Mouse (Mus musculus) ES-E14 (cell line): ENCODE results near the gene Nrap. TPM values are rescaled to one million over a fixed set of nuclear protein-coding genes. Genes with fewer than 3 reads are reported as not detected.

Experiments
- DNase-seq: peaks from one replicate; pipeline ENCODE4 v3.0.0-alpha.2; 2013; ENCODE audit warnings: low read depth, low spot score
- H3K27ac ChIP-seq: 2 replicates; pipeline ENCODE4 v1.5.1; 2012; ENCODE audit warnings: low read depth, mild to moderate bottlenecking, low read length, moderate library complexity, mixed read lengths; ENCODE audit not compliant: poor library complexity, insufficient read depth, severe bottlenecking
- H3K36me3 ChIP-seq: 2 replicates; pipeline ENCODE4 v1.6.1; 2012; ENCODE audit warnings: mild to moderate bottlenecking, low read length, moderate library complexity, mixed read lengths; ENCODE audit not compliant: control insufficient read depth, poor library complexity, insufficient read depth, severe bottlenecking
- H3K4me1 ChIP-seq, 2 experiments: fragments of 150-350 bp in 1 of 2; sonication (generic) in 1 of 2; 2 replicates each; pipeline ENCODE4 v1.6.1; 2012; ENCODE audit warnings: low read length in 2 of 2, mild to moderate bottlenecking in 1 of 2, mixed read lengths in 1 of 2; ENCODE audit not compliant: control insufficient read depth in 2 of 2, insufficient read depth in 2 of 2, poor library complexity in 1 of 2
- H3K4me3 ChIP-seq, 2 experiments: fragments of 150-350 bp in 1 of 2; sonication (generic) in 1 of 2; 2 replicates each; pipeline ENCODE4 v1.5.1; 2012; ENCODE audit warnings: low read length in 2 of 2, low read depth in 1 of 2, mild to moderate bottlenecking in 1 of 2, mixed read lengths in 1 of 2; ENCODE audit not compliant: insufficient read depth in 1 of 2, poor library complexity in 1 of 2, severe bottlenecking in 1 of 2
- H3K9ac ChIP-seq: 2 replicates; pipeline ENCODE4 v1.6.1; 2012; ENCODE audit warnings: low read depth, mild to moderate bottlenecking, low read length, mixed read lengths; ENCODE audit not compliant: poor library complexity, insufficient read depth, severe bottlenecking
- H3K9me3 ChIP-seq: fragments of 150-350 bp; sonication (generic); 2 replicates; pipeline ENCODE4 v1.6.1; 2012; ENCODE audit warnings: low read depth, mild to moderate bottlenecking, low read length; ENCODE audit not compliant: control insufficient read depth, insufficient read depth
- CHD2 ChIP-seq: IDR thresholded peaks from 2 replicates; pipeline ENCODE4 v1.6.1; 2014; ENCODE audit warnings: mild to moderate bottlenecking, low read depth, low read length, inconsistent platforms
- HCFC1 ChIP-seq: IDR thresholded peaks from 2 replicates; pipeline ENCODE4 v1.6.1; 2012; ENCODE audit warnings: low read length, inconsistent platforms, borderline replicate concordance; ENCODE audit not compliant: insufficient read depth
- MAFK ChIP-seq: IDR thresholded peaks from 2 replicates; pipeline ENCODE4 v1.6.1; 2014; ENCODE audit warnings: mild to moderate bottlenecking, low read depth, low read length, inconsistent platforms; ENCODE audit not compliant: insufficient read depth
- ZC3H11A ChIP-seq: IDR thresholded peaks from 2 replicates; pipeline ENCODE4 v1.6.1; 2012; ENCODE audit warnings: low read depth, mild to moderate bottlenecking, inconsistent platforms, low read length, borderline replicate concordance
- ZNF384 ChIP-seq: IDR thresholded peaks from 2 replicates; pipeline ENCODE4 v1.6.1; 2012; ENCODE audit warnings: low read depth, low read length, inconsistent platforms
- in situ Hi-C, 2 experiments: fragments of 600-800 bp; cut with MboI; formaldehyde crosslinking; loops; one replicate each; pipeline ENCODE4 v1.15.1; 2025; ENCODE audit warnings: low sequenced_read_pairs in 2 of 2, inconsistent platforms in 1 of 2; ENCODE audit not compliant: unreplicated experiment in 2 of 2
- total RNA-seq: library from RNA; depleted of rRNA; stranded (reverse); fragments of 300-350 nt; gene quantifications from 2 replicates; pipeline ENCODE4 v1.2.3, GENCODE M21; 2012; rRNA removed

Nrap gene
- total RNA-seq: 0.09 and 0.11 TPM in 2 replicates

- no peak for TF ChIP-seq HCFC1
- TF ChIP-seq ZC3H11A: no peak
- no peak for TF ChIP-seq ZNF384
- TF ChIP-seq MAFK: no peak
- no peak for TF ChIP-seq CHD2
- no peak within 1 kb of the TSS for H3K4me3 ChIP-seq
- H3K27ac ChIP-seq: no peak within 1 kb of the TSS
- in situ Hi-C loops: no loop called here
- no peaks in the 10 kb centered on the region for H3K9me3 ChIP-seq
- H3K4me1 ChIP-seq: no peaks in the 10 kb centered on the region
- DNase-seq: no peak
- no peaks in the 10 kb centered on the region for H3K36me3 ChIP-seq
- no peak within 1 kb of the TSS for H3K9ac ChIP-seq
Observed at GRCm38 (mm10) chr19:56389879-56390278, at the start of gene Nrap. Gene Nrap, minus strand, starts transcription at chr19:56390037.

- H3K4me1 ChIP-seq: peaks cover 0 to 2% of the 10 kb centered on the region in 2 experiments; a peak in 1 of 4 replicates
- H3K27ac ChIP-seq: no peak overlapping the region
- in situ Hi-C loops: no loop called here
- no peak overlapping the region for H3K4me3 ChIP-seq
- no peaks in the 10 kb centered on the region for H3K36me3 ChIP-seq
- no peaks in the 10 kb centered on the region for H3K9me3 ChIP-seq
- no peak for DNase-seq
- H3K9ac ChIP-seq: no peak overlapping the region
- no peak for TF ChIP-seq ZC3H11A
- TF ChIP-seq HCFC1: no peak
- TF ChIP-seq MAFK: no peak
- no peak for TF ChIP-seq CHD2
- TF ChIP-seq ZNF384: no peak
Observed at GRCm38 (mm10) chr19:56439072-56439434, 49.2 kb upstream of the Nrap start.

- Histone ChIP-seq H3K4me3 (no peak overlapping the region), H3K36me3 (no peaks in the 10 kb centered on the region), H3K9ac (no peak overlapping the region), H3K9me3 (no peaks in the 10 kb centered on the region), H3K27ac (no peak overlapping the region), H3K4me1 (peaks cover 0 to 2% of the 10 kb centered on the region in 2 experiments; a peak in 1 of 4 replicates)
- TF ChIP-seq HCFC1 (no peak), CHD2 (no peak), ZNF384 (no peak), ZC3H11A (no peak), MAFK (no peak)
- in situ Hi-C loops: no loop called here
- DNase-seq: no peak
Observed at GRCm38 (mm10) chr19:56438357-56439071, 48.7 kb upstream of the Nrap start.

- Histone ChIP-seq H3K9me3 (no peaks in the 10 kb centered on the region), H3K9ac (no peak overlapping the region), H3K36me3 (no peaks in the 10 kb centered on the region), H3K4me3 (no peak overlapping the region), H3K4me1 (peaks cover 0 to 2% of the 10 kb centered on the region in 2 experiments; a peak in 1 of 4 replicates), H3K27ac (no peak overlapping the region)
- no peak for TF ChIP-seq CHD2
- TF ChIP-seq MAFK: no peak
- no peak for TF ChIP-seq ZNF384
- TF ChIP-seq HCFC1: no peak
- TF ChIP-seq ZC3H11A: no peak
- no peak for DNase-seq
- in situ Hi-C loops: no loop called here
Observed at GRCm38 (mm10) chr19:56436380-56436779, 46.5 kb upstream of the Nrap start.

GRCm38 (mm10) chr19:56433581-56433980, 43.7 kb upstream of the Nrap start:
- no peaks in the 10 kb centered on the region for H3K4me1 ChIP-seq
- H3K4me3 ChIP-seq: no peak overlapping the region
- H3K9ac ChIP-seq: no peak overlapping the region
- H3K36me3 ChIP-seq: no peaks in the 10 kb centered on the region
- H3K9me3 ChIP-seq: no peaks in the 10 kb centered on the region
- DNase-seq: no peak
- in situ Hi-C loops: no loop called here
- no peak for TF ChIP-seq MAFK
- no peak for TF ChIP-seq ZNF384
- no peak for TF ChIP-seq HCFC1
- TF ChIP-seq ZC3H11A: no peak
- no peak overlapping the region for H3K27ac ChIP-seq
